Mouse (Mus musculus): ENCODE results near the gene Trpc7.

DNA sequence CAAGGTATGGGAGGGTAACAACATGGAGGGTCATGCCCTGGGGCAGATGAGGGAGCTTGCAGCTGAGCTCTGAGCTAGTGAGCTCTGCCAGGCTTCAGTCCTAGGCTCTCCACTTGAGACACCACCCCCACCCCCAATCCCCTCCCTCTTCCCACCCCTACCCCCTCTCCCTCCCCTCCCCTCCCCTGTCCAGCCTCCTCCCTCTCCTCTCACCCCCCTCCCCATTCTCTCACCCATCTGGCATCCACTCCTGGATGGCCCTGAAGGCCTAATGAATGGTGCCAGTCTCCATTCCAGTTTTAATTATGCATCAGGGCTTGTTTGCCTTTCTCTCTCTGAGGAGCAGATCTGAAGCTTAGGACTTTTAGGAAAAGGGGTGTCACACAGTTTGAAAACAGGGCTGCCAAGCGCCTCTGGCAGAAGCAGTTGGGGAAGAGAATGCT lies 125.6 kb downstream of the Trpc7 start:
- no peak for TF ChIP-seq POLR2A (IDR thresholded peaks at IDR 0.05; ENCODE audit: extremely low read depth, insufficient read depth, low read length)
- TF ChIP-seq CTCF (IDR thresholded peaks at IDR 0.05; ENCODE audit: low read depth, low read length) = no peak

Data from liver, adult 2 months (tissue).